Mouse (Mus musculus) G1E (cell line): ENCODE measurements at regions not wholly inside any gene's neighbourhood (a gene's known extent, or its start where the extent isn't known, plus 50 kb on each side); places are given as distances from the start of the nearest gene placed in this dataset.

ENCODE experiments used
- CTCF ChIP-seq: IDR thresholded peaks from 2 replicates; pipeline ENCODE4 v1.5.1; 2012; ENCODE audit warnings: low read depth, low read length, inconsistent platforms, mixed read lengths
- GATA1 ChIP-seq: IDR thresholded peaks from 2 replicates; pipeline ENCODE4 v1.6.1; 2012; ENCODE audit warnings: borderline replicate concordance, low read length, inconsistent platforms, mixed read lengths
- POLR2AphosphoS5 ChIP-seq: IDR thresholded peaks from 2 replicates; pipeline ENCODE4 v1.6.1; 2012; ENCODE audit warnings: low read depth, low read length, inconsistent platforms; ENCODE audit not compliant: insufficient replicate concordance
- TAL1 ChIP-seq: conservative IDR thresholded peaks from 2 replicates; pipeline ENCODE4 v1.6.1; 2012; ENCODE audit warnings: low read depth, low read length, inconsistent platforms, mixed read lengths

- no peak for TF ChIP-seq CTCF
- TF ChIP-seq TAL1, result no peak
- no peak for TF ChIP-seq GATA1
- TF ChIP-seq POLR2AphosphoS5, result no peak
Observed at GRCm38 (mm10) chr3:15242388-15242787, 89.7 kb downstream of the Gm9733 start.
